Mouse (Mus musculus) kidney, embryonic 15.5 days (tissue): Measurements from ENCODE around the gene Phf10. TPM values are rescaled to one million over a fixed set of nuclear protein-coding genes. Genes with fewer than 3 reads are reported as not detected.
"Not testable (repeated sequence)": the region's sequence is repeated elsewhere in the genome, so short reads cannot be mapped to it uniquely, and the experiment has no call there.

Experiments
- ATAC-seq: fragments of 200-750 bp; cut with Nextera tagmentation; replicated peaks from 2 replicates; pipeline ENCODE4 v1.8.0; 2017; ENCODE audit warnings: moderate TSS enrichment; ENCODE audit not compliant: low FRiP score
- H3K27ac ChIP-seq: fragments of 300-500 bp; sonication (generic); 2 replicates; pipeline ENCODE4 v1.5.1; 2015; ENCODE audit warnings: mild to moderate bottlenecking, inconsistent platforms
- H3K27me3 ChIP-seq: fragments of 300-500 bp; sonication (generic); 2 replicates; pipeline ENCODE4 v1.6.1; 2015; ENCODE audit warnings: inconsistent platforms
- H3K36me3 ChIP-seq: fragments of 300-500 bp; sonication (generic); 2 replicates; pipeline ENCODE4 v1.6.1; 2015; ENCODE audit warnings: inconsistent platforms
- H3K4me1 ChIP-seq: fragments of 300-500 bp; sonication (generic); 2 replicates; pipeline ENCODE4 v1.6.1; 2015; ENCODE audit warnings: inconsistent platforms
- H3K4me2 ChIP-seq: fragments of 300-500 bp; sonication (generic); 2 replicates; pipeline ENCODE4 v1.6.1; 2015; ENCODE audit warnings: moderate library complexity, mild to moderate bottlenecking, inconsistent platforms
- H3K4me3 ChIP-seq: fragments of 300-500 bp; sonication (generic); replicated peaks from 2 replicates; pipeline ENCODE4 v1.5.1; 2015; ENCODE audit warnings: mild to moderate bottlenecking, inconsistent platforms
- H3K9ac ChIP-seq: fragments of 300-500 bp; sonication (generic); 2 replicates; pipeline ENCODE4 v1.6.1; 2015; ENCODE audit warnings: mild to moderate bottlenecking, inconsistent platforms
- H3K9me3 ChIP-seq: fragments of 300-500 bp; sonication (generic); replicated peaks from 2 replicates; pipeline ENCODE4 v1.6.1; 2016; ENCODE audit warnings: inconsistent platforms
- WGBS: fragments of 180-500 bp; shearing (Covaris S2); methylation state at CpG from one replicate; pipeline ENCODE4 v1.1.7; 2015; ENCODE audit warnings: mixed read lengths; 5-methylcytosine and 5-hydroxymethylcytosine counted together
- polyA plus RNA-seq: library from polyadenylated mRNA; unstranded; fragments of >200 nt; fragmentation: Nextera tagmentation; extraction: Ambion mirVana; gene quantifications from 2 replicates; pipeline ENCODE4 v1.2.1, GENCODE M21; 2015

Gene Phf10
- polyA plus RNA-seq, 1 experiment from 2014 or later = 26.0 TPM

DNA sequence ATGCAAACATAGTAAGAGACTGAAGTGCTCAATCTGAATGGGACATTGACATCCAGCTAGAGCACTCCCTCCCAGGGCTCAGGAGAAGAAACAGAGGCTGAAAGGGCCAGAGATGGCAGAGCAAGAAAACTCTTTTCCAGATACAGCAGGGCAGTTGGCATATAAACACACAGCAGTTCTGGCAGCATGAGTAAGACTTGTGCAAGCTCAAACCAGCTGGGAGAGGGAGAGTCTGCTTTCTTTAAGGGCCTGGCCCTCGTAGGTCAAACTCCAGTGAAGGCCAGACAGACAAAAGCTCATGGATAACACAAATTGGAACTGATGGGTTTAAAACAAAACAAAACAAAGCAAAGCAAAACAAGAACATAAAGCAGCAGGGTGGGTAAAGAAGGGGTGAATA, 54.5 kb downstream of the Phf10 start:
- Histone ChIP-seq H3K9me3 (no peaks in the 10 kb centered on the region), H3K36me3 (no peaks in the 10 kb centered on the region), H3K4me2 (no peak overlapping the region), H3K27ac (no peak overlapping the region), H3K4me3 (no peak overlapping the region), H3K27me3 (no peaks in the 10 kb centered on the region), H3K9ac (no peak overlapping the region), H3K4me1 (no peaks in the 10 kb centered on the region)
- 55% methylated on average over 1 of the region's 1 CpGs for WGBS
- ATAC-seq = no peak

DNA sequence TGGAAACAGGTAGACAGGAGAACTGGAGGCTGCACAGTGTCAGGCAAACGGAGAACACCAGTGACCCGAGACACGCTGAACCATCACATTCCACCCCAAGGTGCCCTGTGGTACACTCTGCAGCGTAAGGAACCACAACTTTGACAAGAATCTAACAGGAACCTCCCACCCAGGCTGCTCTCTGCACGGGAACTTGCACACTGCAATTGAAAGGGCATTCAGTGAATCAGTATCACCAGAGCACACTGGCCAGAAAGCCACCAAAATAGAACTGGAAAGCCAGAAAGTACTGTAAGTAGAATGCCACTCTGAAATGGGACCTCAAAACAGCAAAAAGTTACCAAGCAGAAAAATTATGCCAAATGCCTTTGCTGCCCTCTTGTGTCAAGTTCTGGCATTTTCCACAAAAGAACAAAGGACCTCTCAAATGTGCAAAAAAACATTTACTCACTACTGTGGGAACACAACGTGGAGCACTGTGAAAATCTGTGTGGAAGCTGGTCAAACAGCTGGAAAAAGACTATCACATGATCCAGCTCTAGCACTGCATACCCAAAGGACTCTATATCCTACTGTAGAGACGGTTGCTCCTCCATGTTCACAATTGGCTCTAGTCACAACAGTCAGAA, 56.3 kb downstream of the Phf10 start:
- no peak overlapping the region for H3K9ac ChIP-seq
- peak; percentile 12; the same call in 1 of the 2 replicates for ATAC-seq
- H3K4me3 ChIP-seq = no peak overlapping the region
- H3K4me1 ChIP-seq = no peaks in the 10 kb centered on the region
- 48% methylated on average over 7 of the region's 7 CpGs for WGBS
- no peaks in the 10 kb centered on the region for H3K9me3 ChIP-seq
- no peaks in the 10 kb centered on the region for H3K36me3 ChIP-seq
- no peak overlapping the region for H3K4me2 ChIP-seq
- no peak overlapping the region for H3K27ac ChIP-seq
- H3K27me3 ChIP-seq = no peaks in the 10 kb centered on the region

DNA sequence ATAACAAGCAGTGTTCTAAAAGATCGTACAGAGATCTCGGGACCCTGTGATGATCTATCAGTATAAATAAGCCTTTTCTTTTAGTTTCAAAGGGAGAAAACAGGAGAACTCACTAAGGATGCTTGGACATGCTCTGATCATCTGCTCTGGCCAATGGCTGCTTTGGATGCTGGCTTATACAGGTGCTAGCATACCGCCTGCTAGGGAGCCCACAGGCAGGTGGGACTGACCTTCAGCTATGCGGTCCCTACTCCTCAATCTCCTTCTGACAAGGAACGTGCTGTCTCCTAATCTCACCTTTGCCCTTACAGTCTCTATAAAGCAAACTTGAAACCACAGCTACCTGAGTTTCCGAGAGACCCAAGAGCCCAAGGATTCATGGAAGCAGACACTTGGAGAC, 56.9 kb downstream of the Phf10 start:
- WGBS = 87% methylated on average over 6 of the region's 6 CpGs
- Histone ChIP-seq H3K27me3 (no peaks in the 10 kb centered on the region), H3K27ac (no peak overlapping the region), H3K4me2 (no peak overlapping the region), H3K9ac (no peak overlapping the region), H3K4me3 (no peak overlapping the region), H3K4me1 (no peaks in the 10 kb centered on the region), H3K36me3 (no peaks in the 10 kb centered on the region), H3K9me3 (no peaks in the 10 kb centered on the region)
- no peak for ATAC-seq

DNA sequence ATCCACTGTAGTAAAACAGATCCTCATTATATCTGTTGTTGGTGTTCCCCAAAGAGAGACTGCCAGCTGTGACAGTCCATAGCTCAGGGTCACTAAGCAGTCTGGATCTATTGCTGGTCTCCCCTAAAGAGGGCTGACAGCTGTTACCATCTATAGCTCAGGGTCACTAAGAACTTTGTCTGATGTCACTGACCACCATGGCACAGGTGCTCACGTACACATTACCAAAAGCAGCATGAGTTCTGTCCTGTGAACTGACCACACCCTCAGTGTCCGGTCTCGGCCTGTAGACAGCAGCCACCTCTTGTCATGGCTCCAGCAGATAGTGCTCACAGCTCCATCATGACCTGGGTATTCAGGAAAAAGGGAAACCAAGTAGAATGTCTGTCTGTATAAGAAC, 57.9 kb downstream of the Phf10 start:
- WGBS = 88% methylated on average over 3 of the region's 3 CpGs
- ATAC-seq = no peak
- no peaks in the 10 kb centered on the region for H3K27me3 ChIP-seq

DNA sequence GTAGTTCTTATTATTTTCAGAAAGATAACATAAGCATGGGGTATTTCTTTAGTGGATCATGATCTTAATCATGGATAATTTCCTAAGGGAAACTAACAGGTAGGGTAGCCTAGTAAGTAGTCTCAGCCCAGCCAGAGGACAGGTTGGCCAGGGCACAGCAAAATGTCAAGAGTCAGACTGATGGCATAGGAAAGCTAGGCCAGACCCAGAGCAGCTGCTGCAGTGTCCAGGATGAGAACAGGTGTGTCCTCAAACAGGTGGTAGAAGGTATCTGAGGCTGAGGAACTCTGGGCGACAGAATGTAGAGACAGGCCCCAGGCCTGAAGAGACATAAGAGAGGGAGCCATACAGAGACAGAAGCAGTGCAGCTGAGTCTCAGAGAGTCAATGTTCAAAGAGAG, 62.1 kb downstream of the Phf10 start:
- no peak overlapping the region for H3K27ac ChIP-seq
- H3K27me3 ChIP-seq = no peaks in the 10 kb centered on the region
- H3K4me1 ChIP-seq = no peaks in the 10 kb centered on the region
- whole genome bisulfite sequencing = 87% methylated on average over 1 of the region's 1 CpGs
- no peak overlapping the region for H3K4me2 ChIP-seq
- H3K9ac ChIP-seq = no peak overlapping the region
- ATAC-seq = no peak
- H3K36me3 ChIP-seq = no peaks in the 10 kb centered on the region
- no peaks in the 10 kb centered on the region for H3K9me3 ChIP-seq
- no peak overlapping the region for H3K4me3 ChIP-seq

More for the DNA sequence above, 57.9 kb downstream of the Phf10 start:
- Histone ChIP-seq H3K4me1 (no peaks in the 10 kb centered on the region), H3K9me3 (no peaks in the 10 kb centered on the region), H3K36me3 (no peaks in the 10 kb centered on the region), H3K27ac (no peak overlapping the region), H3K4me3 (no peak overlapping the region), H3K4me2 (no peak overlapping the region), H3K9ac (no peak overlapping the region)

DNA sequence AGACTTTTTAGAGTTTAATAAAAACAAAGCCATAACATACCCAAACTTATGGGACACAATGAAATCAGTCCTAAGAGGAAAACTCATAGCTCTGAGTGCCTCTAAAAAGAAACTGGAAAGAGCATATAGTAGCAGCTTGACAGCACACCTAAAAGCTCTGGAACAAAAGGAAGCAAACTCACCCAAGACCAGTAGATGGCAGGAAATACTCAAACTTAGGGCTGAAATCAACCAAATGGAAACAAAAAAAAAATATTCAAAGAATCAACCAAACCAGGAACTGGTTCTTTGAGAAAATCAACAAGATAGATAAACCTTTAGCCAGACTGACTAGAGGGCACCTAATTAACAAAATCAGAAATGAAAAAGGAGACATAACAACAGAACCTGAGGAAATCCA, 66.0 kb downstream of the Phf10 start:
- ATAC-seq, H3K4me2 ChIP-seq: not testable (repeated sequence)

More for the DNA sequence above, 66.0 kb downstream of the Phf10 start:
- not testable (repeated sequence) for H3K27ac ChIP-seq, H3K4me3 ChIP-seq, H3K9ac ChIP-seq, H3K27me3 ChIP-seq, H3K4me1 ChIP-seq, H3K36me3 ChIP-seq, H3K9me3 ChIP-seq

Other genes starting within 250 kb of the Phf10 start
- 6.8 and 7.4 TPM in 2 replicates for gene Wdr27, start 18.1 kb downstream of the Phf10 start, polyA plus RNA-seq
- gene 1600012H06Rik, start 18.1 kb downstream of the Phf10 start, polyA plus RNA-seq = 34.4 and 34.7 TPM in 2 replicates
- 8.3 and 9.1 TPM in 2 replicates for gene 9030025P20Rik, start 17.2 kb upstream of the Phf10 start, polyA plus RNA-seq
- 0.69 TPM in 1 of 2 replicates, not detected in the other for gene Gm3417, start 17.5 kb upstream of the Phf10 start, polyA plus RNA-seq
- 5.9 and 8.4 TPM in 2 replicates for gene Gm3435, start 48.9 kb upstream of the Phf10 start, polyA plus RNA-seq
- 84.1 and 89.2 TPM in 2 replicates for gene Ermard, start 79.9 kb upstream of the Phf10 start, polyA plus RNA-seq
- 0.64 TPM in 1 of 2 replicates, not detected in the other for gene Tcte3, start 80.2 kb upstream of the Phf10 start, polyA plus RNA-seq
- gene Gm3448, start 80.3 kb upstream of the Phf10 start, polyA plus RNA-seq = 4.0 and 4.1 TPM in 2 replicates